Mouse (Mus musculus) bone marrow macrophage, adult 2 months (primary cell): ENCODE results near the gene Ulk1.

Source experiments
- CTCF ChIP-seq: IDR thresholded peaks from 2 replicates; pipeline ENCODE4 v1.5.1; 2012; ENCODE audit warnings: low read depth, mild to moderate bottlenecking, low read length, moderate library complexity
- POLR2A ChIP-seq: IDR thresholded peaks from 2 replicates; pipeline ENCODE4 v1.6.1; 2012; ENCODE audit warnings: mild to moderate bottlenecking, low read depth, low read length, borderline replicate concordance

DNA sequence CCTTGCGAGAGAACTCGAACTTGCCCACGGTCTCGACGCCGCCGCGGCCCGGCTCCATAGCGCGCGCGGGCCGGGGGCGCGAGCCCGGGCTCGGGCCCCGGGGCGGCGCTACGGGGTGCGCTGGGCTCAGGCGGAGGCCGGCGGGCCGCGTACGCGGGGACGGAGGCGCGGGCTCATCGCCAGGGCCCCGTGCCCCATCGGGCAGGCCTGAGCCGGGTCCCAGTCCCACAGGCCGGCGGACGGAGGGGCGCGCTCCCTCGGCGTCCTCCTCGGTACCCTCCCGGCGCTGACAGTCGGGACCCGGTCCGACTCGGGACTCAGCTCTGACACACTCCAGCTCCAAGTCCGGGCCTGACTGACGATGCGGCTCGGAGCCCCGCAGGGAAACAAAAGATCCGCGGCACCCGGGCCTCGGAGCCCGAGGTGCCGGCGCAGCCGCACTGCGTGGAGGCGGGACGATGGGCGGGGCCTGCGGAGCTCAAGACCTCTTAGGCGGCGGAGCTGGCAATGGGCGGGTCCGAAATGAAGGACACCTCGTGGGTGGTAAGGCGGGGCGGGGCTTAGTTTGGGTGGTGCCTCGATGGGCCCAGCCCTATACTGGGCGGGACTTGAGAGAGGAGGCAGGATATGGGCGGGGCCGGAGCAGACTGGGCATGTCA, at the start of gene Ulk1:
- peak; percentile 88; the same call in 1 of the 2 replicates for TF ChIP-seq POLR2A
- TF ChIP-seq CTCF, result no peak
